Mouse (Mus musculus) olfactory bulb, adult 2 months (tissue): ENCODE data around the gene 9630041A04Rik. TPM values are rescaled to one million over a fixed set of nuclear protein-coding genes. Genes with fewer than 3 reads are reported as not detected.

ENCODE experiments used
- H3K27ac ChIP-seq: fragments of 200-500 bp; 2 replicates; pipeline ENCODE4 v1.5.1; 2012; ENCODE audit warnings: low read depth, low read length; ENCODE audit not compliant: insufficient read depth
- H3K4me1 ChIP-seq: fragments of 200-500 bp; 2 replicates; pipeline ENCODE4 v1.6.1; 2012; ENCODE audit warnings: low read length; ENCODE audit not compliant: control insufficient read depth, insufficient read depth
- H3K4me3 ChIP-seq: fragments of 200-500 bp; 2 replicates; pipeline ENCODE4 v1.5.1; 2012; ENCODE audit warnings: mild to moderate bottlenecking, low read depth, low read length, moderate library complexity; ENCODE audit not compliant: insufficient read depth
- CTCF ChIP-seq: fragments of 200-500 bp; IDR thresholded peaks from 2 replicates; pipeline ENCODE4 v1.5.1; 2012; ENCODE audit warnings: low read depth, mild to moderate bottlenecking, low read length, moderate library complexity; ENCODE audit not compliant: insufficient read depth
- POLR2A ChIP-seq: fragments of 200-500 bp; IDR thresholded peaks from 2 replicates; pipeline ENCODE4 v1.6.1; 2012; ENCODE audit warnings: mild to moderate bottlenecking, low read depth, low read length, moderate library complexity; ENCODE audit not compliant: insufficient read depth
- WGBS: fragments of 180-500 bp; shearing (Covaris S2); methylation state at CpG from one replicate; pipeline ENCODE4 v1.1.7; 2018; 5-methylcytosine and 5-hydroxymethylcytosine counted together
- polyA plus RNA-seq: library from polyadenylated mRNA; stranded (reverse); fragments of >200 nt; gene quantifications from 2 replicates; pipeline ENCODE4 v1.2.4, GENCODE M21; 2012; ENCODE audit warnings: low replicate concordance; ENCODE audit not compliant: missing spikeins, insufficient read depth, insufficient read length

The 9630041A04Rik gene
- polyA plus RNA-seq, 1 experiment = not detected

- Histone ChIP-seq H3K4me3 (no peak overlapping the region), H3K27ac (no peak overlapping the region), H3K4me1 (peaks cover 5% of the 10 kb centered on the region)
- TF ChIP-seq POLR2A = no peak
- no peak for TF ChIP-seq CTCF
- 80% methylated on average over 6 of the region's 6 CpGs for WGBS
Observed at GRCm38 (mm10) chr9:101868593-101868992, 7.0 kb downstream of the 9630041A04Rik start.

GRCm38 (mm10) chr9:101870034-101870433, 8.4 kb downstream of the 9630041A04Rik start:
- TF ChIP-seq POLR2A (no peak), CTCF (no peak)
- H3K27ac ChIP-seq = no peak overlapping the region
- WGBS = 84% methylated on average over 4 of the region's 4 CpGs
- peaks cover 5% of the 10 kb centered on the region for H3K4me1 ChIP-seq
- H3K4me3 ChIP-seq = no peak overlapping the region

GRCm38 (mm10) chr9:101875306-101875705, 13.7 kb downstream of the 9630041A04Rik start:
- Histone ChIP-seq H3K27ac (no peak overlapping the region), H3K4me3 (no peak overlapping the region), H3K4me1 (no peaks in the 10 kb centered on the region)
- TF ChIP-seq CTCF (no peak), POLR2A (no peak)
- 83% methylated on average over 1 of the region's 1 CpGs for WGBS

GRCm38 (mm10) chr9:101877109-101877987, 15.7 kb downstream of the 9630041A04Rik start:
- WGBS = 88% methylated on average over 11 of the region's 11 CpGs
- TF ChIP-seq CTCF (no peak), POLR2A (no peak)
- Histone ChIP-seq H3K4me3 (no peak overlapping the region), H3K27ac (no peak overlapping the region), H3K4me1 (no peaks in the 10 kb centered on the region)

GRCm38 (mm10) chr9:101883295-101883694, 21.7 kb downstream of the 9630041A04Rik start:
- TF ChIP-seq CTCF = no peak
- no peak for TF ChIP-seq POLR2A
- 65% methylated on average over 2 of the region's 2 CpGs for WGBS
- Histone ChIP-seq H3K4me1 (no peaks in the 10 kb centered on the region), H3K4me3 (no peak overlapping the region), H3K27ac (no peak overlapping the region)

- no peak overlapping the region for H3K4me3 ChIP-seq
- WGBS = 98% methylated on average over 1 of the region's 1 CpGs
- H3K4me1 ChIP-seq = no peaks in the 10 kb centered on the region
- no peak overlapping the region for H3K27ac ChIP-seq
- TF ChIP-seq CTCF (no peak), POLR2A (no peak)
Observed at GRCm38 (mm10) chr9:101897851-101898250, 36.2 kb downstream of the 9630041A04Rik start.

DNA sequence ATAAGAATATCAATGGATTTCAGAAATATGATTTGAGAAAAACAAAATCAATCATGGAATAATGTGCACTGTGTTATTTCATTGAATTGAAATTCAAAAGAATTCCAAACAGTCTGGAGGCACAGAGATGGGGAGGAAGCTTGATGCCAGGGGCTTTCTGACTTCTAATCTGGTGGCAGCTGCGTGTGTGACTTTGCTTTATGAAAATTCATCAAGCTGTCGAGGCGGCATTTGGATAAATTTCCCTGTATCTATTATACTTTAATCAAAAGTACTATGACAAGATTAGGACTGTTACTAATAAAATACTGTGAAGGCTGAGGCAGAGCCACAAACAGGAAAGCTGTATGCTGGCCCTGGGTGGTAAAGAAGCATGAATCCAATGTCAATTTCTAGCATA, 41.8 kb downstream of the 9630041A04Rik start:
- Histone ChIP-seq H3K4me3 (no peak overlapping the region), H3K27ac (no peak overlapping the region), H3K4me1 (no peaks in the 10 kb centered on the region)
- TF ChIP-seq CTCF (no peak), POLR2A (no peak)
- WGBS = 88% methylated on average over 3 of the region's 3 CpGs

DNA sequence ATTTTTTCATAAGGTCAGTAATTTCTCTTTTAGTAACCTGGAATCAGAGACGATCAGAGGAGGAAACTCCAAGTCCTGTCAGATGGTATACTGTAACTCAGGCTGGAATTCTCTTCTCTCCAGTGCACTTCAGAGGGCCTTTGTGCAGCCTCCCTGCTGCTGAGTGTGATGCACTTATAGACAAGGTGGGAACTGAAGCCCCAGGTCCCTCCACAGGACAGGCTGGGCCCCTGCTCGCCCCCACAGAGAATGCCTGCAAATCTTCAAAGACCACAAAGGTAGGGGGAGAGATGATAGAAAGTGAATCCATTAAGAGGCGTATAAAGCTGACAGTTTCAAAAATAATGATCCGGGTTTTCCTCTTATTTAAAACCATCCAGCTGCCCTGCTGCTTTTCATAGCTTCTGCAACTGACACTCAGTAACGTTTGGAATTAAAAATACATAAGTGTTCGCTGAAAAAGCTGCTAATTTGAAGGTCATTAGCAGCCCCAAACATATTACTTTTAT, 46.2 kb downstream of the 9630041A04Rik start:
- 73% methylated on average over 6 of the region's 6 CpGs for WGBS
- no peak for TF ChIP-seq POLR2A
- no peaks in the 10 kb centered on the region; the same call in 1 of the 2 replicates for H3K4me1 ChIP-seq
- H3K4me3 ChIP-seq = no peak overlapping the region
- no peak overlapping the region for H3K27ac ChIP-seq

- no peak for TF ChIP-seq POLR2A
- no peak for TF ChIP-seq CTCF
- 57% methylated on average over 5 of the region's 5 CpGs for WGBS
- Histone ChIP-seq H3K4me1 (no peaks in the 10 kb centered on the region; the same call in 1 of the 2 replicates), H3K4me3 (no peak overlapping the region), H3K27ac (no peak overlapping the region)
Observed at GRCm38 (mm10) chr9:101908849-101909248, 47.2 kb downstream of the 9630041A04Rik start.

DNA sequence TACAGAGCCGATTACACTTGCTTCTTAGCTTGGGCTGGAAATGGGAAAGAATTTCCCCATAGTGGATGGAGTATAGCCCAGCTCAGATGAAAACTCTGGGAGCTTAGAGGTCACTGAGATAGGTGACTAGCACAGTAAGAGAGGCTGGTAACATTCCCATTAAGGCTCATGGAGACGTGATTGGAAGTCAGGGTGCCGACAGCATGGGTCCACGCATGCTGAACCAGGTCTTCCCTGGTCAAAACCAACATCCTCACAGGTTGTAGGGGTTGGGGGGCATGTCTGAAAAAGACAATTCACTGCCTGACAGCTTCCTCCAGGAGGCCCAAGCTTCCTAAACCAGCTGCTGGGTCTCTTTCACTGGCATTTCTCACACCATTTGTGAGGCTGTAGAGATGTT, 47.9 kb downstream of the 9630041A04Rik start:
- Histone ChIP-seq H3K4me1 (no peaks in the 10 kb centered on the region; the same call in 1 of the 2 replicates), H3K27ac (no peak overlapping the region), H3K4me3 (no peak overlapping the region)
- no peak for TF ChIP-seq POLR2A
- no peak for TF ChIP-seq CTCF
- 91% methylated on average over 4 of the region's 4 CpGs for WGBS
